Mouse (Mus musculus) gastrocnemius, postnatal 25 days (tissue): ENCODE measurements around the gene Gpld1. TPM values are rescaled to one million over a fixed set of nuclear protein-coding genes. Genes with fewer than 3 reads are reported as not detected.

Experiments used
- DNase-seq: peaks from one replicate; pipeline ENCODE4 v3.0.0; 2022
- long read RNA-seq, 2 experiments: library from polyadenylated mRNA; stranded (forward); transcript quantifications; one replicate each; pipeline ENCODE4 v2.0.0; 2021
- total RNA-seq, 2 experiments: library from RNA; stranded (reverse); gene quantifications; 1 replicate in 1 of 2; 2 replicates in 1 of 2; pipeline ENCODE4 v1.2.3; 2021

Gpld1 gene
- total RNA-seq = under 1 TPM; 0.40 to 0.43 TPM
- long read RNA-seq, experiment 1 = 0 reads
- long read RNA-seq, experiment 2 = 0 reads

DNA sequence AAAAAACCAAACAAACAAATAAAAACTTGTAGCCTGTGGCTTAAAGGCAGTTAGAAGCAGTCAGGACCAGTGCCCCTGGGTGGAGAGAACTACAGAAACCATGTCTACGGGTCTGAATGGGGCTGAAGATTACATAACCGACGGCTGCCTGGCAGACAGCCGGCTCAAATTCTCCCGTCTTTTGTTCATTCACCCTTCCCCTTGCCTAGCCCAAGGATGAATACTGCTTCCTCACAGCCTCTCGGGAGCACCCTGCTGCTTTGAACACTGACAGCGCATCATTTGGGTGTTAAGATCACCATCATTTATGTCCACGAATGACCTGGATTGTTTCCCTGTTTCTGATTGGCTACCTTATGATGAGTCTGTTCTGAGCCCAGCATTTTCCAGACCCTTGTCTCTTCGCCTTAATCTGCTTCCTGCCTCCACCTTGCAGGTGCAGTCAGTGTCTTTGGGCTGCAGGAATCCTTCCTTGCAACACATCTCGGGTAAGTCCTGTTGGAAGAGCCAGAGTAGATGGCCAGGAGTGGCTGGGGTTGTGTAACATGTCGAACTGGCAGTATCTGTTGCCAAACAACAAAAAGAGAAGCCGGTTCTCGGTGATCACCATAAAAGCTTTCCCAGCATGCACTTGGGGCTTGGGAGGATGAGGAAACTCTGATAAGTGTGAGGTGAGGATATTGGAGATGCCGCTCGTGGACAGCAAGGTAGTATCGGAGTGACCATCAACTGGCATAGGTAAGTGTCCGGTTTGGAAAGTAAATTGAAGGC is at the start of gene Gpld1:
TSS of gene Gpld1 (plus strand) at position 641 of the 771 bp plus-strand sequence.
- no peak for DNase-seq

DNA sequence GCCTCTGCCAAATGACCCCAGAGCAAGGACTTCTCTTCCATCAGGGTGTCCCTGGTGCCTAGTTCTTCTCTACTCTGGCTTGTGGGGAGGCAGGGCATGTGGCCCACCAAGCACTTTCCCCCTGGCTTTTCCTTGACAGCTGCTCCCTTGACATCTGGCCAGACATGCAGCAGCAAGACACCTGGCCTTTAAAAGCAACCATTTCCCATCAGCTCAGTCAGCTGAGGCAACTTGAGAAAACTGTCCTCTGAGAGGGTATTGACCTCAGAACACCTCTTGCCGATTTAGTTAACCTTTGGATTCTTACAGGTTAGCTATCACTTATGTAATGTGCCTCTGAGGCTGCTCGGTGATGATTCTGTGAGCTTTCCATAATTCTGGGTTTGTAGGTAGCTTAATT is 49.1 kb upstream of the Gpld1 start:
- DNase-seq = no peak

GRCm38 (mm10) chr13:24901916-24902315 is 41.0 kb upstream of the Gpld1 start:
- DNase-seq = no peak

- DNase-seq = no peak
Measured at GRCm38 (mm10) chr13:24903412-24903811, 39.5 kb upstream of the Gpld1 start.

GRCm38 (mm10) chr13:24905422-24905821 is 37.5 kb upstream of the Gpld1 start:
- no peak for DNase-seq

DNA sequence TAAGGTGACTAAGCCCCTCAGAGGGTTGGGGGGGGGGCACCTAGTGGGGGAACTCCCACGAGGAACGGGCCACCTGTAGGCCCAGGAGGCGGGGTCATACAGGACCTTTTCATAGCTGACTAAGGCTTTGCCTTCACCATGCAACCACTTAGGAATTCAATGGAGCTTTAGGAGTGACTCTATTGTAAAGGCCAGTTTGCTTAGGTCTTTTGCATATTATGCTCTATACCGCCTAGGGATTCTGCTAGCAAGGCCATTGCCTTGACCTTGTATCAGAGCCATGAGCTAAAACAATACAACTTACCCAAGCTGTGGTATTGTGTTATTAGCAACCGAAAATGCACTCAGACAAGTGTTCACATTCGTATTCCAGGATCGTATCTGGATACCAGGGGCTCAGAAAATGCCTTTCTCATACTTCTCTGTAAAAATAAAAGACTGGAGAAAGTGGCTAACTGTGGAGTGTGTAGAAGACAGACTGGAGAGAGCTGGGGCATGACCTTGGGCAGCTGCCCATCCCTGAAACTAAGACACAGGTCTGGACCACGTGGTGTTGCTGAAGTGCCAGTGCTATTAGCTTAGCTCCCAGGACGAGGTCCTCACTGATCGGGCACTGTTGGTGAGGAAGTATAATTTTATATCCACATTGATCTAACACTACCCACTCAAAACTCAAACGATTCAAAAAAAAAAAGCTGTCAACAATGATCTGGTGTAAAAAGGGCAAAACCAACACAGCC is 36.0 kb upstream of the Gpld1 start:
- no peak for DNase-seq

DNA sequence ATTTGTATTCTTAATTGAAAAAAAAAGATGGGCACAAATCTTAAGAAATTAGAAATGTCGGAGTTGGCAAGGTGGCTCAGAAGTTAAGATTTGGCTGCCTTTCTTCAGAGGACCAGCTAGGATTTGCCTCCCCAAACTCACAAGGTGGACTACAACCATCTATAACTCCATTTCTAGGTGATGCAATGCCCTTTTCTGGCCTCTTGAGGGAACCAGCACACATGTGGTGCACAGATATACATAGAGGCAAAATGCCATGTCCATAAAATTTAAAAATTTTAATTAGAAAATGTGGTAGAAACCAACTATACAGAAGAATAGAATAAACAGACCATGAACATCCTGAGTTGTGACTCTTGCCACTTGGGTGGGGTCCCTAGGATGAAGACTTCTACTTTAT is 33.8 kb upstream of the Gpld1 start:
- DNase-seq = no peak

DNA sequence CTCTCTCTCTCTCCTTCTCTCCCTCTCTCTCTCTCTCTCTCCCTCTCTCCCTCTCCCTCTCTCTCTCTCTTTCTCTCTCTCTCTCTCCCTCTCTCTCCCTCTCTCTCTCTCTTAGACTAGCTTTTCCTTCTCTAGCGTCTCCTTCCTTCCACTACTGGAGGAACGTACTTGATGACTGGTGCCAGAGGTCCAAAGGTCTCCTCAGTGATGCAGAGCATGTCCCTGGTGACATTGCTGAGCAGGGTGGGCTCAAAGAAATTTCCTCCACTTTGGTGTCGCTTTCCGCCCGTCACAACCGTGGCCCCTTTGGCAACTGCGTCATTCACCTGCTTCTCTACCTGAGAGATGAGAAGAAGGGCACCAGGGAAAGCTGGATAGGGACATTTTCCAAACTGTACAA is 29.4 kb upstream of the Gpld1 start:
- no peak for DNase-seq

DNA sequence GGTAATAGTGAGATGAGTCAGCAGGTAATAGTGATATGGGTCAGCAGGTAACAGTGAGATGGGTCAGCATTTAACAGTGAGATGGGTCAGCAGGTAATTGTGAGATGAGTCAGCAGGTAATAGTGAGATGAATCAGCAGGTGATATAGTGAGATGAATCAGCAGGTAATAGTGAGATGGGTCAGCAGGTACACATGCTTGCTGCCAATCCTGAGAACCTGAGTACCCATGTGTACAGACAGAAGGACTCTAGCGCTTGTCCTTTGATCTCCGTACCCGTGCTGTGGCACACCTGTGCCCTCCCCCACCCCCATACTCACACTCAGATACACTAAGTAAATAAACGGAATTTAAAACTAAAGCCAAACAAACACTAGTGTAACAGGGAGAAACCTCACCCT is 28.0 kb upstream of the Gpld1 start:
- no peak for DNase-seq

DNA sequence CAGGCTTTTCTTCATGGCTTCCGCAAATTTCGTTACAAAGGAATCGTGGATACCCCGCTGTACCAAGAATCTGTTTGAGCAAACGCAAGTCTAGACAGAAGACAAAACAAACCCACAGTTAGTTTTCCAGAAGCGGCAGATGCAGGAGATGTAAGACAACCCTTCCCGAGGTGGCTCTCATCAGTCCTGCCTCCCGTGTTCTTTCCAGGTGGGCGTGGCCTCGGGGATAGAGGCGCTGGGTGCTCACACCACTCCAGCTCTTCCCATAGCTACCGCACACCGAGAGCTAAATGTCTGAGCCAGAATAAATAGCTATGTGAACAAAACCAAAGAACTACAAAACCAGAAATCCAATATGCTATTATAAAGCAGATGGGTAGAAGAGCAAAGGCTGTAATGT is 27.1 kb upstream of the Gpld1 start:
- no peak for DNase-seq

GRCm38 (mm10) chr13:24920333-24920977 is 22.5 kb upstream of the Gpld1 start:
- no peak for DNase-seq

- DNase-seq = no peak
Measured at GRCm38 (mm10) chr13:24921281-24921680, 21.7 kb upstream of the Gpld1 start.

- DNase-seq = no peak
Measured at GRCm38 (mm10) chr13:24923991-24924390, 19.0 kb upstream of the Gpld1 start.

GRCm38 (mm10) chr13:24930591-24930990 is 12.4 kb upstream of the Gpld1 start:
- no peak for DNase-seq

DNA sequence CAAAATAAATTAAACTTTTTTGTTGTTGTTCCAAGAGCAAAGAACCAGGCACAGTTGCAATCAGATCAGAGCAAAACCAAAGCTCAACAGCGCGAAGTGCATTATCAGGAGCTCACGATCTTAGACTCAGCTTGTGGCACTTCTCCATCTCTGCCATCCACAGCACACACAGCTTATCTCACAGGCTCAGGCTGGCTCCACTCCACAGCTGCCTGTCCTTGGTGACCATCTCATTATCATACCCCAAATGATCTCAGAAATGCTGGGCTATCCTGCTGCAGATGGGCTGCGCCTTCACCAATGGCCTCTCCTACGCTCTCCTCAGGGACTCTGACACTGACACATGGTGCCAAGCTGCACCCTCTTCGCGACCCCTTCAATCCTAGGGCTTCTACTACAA is 9.8 kb upstream of the Gpld1 start:
- no peak for DNase-seq

- no peak for DNase-seq
Measured at GRCm38 (mm10) chr13:24936772-24937107, 6.2 kb upstream of the Gpld1 start.

GRCm38 (mm10) chr13:24937108-24937838 is 5.7 kb upstream of the Gpld1 start, which contains the start of gene Aldh5a1:
TSS of gene Aldh5a1 (minus strand) at chr13:24937661.
- peak; percentile 61 for DNase-seq

- no peak for DNase-seq
Measured at GRCm38 (mm10) chr13:24937839-24938166, 5.1 kb upstream of the Gpld1 start.

DNA sequence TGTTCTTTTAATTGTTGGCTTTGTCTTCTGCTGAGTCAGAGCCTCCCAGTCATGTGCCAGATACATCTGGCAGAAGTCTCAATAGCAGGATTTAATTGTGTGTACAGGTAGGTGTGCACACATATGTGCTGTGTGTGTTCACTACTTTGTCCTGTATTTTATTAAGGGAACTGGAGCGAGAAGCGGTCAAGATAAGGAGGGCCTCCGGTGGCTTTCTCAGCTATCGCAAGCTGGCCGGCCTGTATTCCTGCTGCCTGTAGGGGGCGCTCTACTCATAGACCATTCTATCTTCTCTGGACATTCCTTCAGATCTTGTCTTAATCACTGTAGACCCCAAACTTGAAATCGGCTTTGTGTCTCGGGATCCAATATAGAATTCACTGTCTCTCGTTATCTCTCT is 4.3 kb upstream of the Gpld1 start:
- DNase-seq = peak; percentile 26

- no peak for DNase-seq
Measured at GRCm38 (mm10) chr13:24939472-24939871, 3.5 kb upstream of the Gpld1 start.

- no peak for DNase-seq
Measured at GRCm38 (mm10) chr13:24943303-24943702, 351 bp downstream of the Gpld1 start.

GRCm38 (mm10) chr13:24945567-24945966 is 2.6 kb downstream of the Gpld1 start:
- DNase-seq = no peak

DNA sequence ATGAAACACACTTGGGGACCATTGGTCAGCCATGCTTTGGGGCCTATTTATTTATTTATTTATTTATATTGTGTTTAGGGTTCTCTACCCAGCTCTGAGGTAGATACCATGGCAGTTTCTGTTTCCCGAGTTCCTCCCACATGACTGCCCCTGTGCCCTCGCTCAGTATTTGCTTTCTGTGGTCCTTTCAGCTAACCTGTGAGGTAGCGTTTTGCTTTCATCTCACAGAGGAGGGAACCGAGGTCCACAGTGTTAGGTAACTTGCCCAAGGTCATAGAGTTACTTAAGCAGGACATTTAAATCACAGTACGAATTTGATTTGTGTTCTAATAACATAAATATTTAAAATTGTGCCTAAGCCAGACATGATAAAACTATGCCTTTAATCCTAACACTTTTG is 4.2 kb downstream of the Gpld1 start:
- DNase-seq = no peak
